Mouse (Mus musculus) olfactory bulb, adult 2 months (tissue): ENCODE results near the gene Tapbp.

Experiments
- CTCF ChIP-seq: fragments of 200-500 bp; IDR thresholded peaks from 2 replicates; pipeline ENCODE4 v1.5.1; 2012; ENCODE audit warnings: low read depth, mild to moderate bottlenecking, low read length, moderate library complexity; ENCODE audit not compliant: insufficient read depth
- POLR2A ChIP-seq: fragments of 200-500 bp; IDR thresholded peaks from 2 replicates; pipeline ENCODE4 v1.6.1; 2012; ENCODE audit warnings: mild to moderate bottlenecking, low read depth, low read length, moderate library complexity; ENCODE audit not compliant: insufficient read depth

- TF ChIP-seq CTCF (no peak), POLR2A (no peak)
Observed at GRCm38 (mm10) chr17:33921361-33921760, 5.7 kb downstream of the Tapbp start.
